Mouse (Mus musculus) liver, postnatal 0 days (tissue): ENCODE data around the gene Map10.

Source experiments
- CTCF ChIP-seq: sonication (generic); IDR thresholded peaks from 2 replicates; pipeline ENCODE4 v1.5.1; 2016; ENCODE audit warnings: antibody characterized with exemption, low read depth
- EP300 ChIP-seq: IDR thresholded peaks from 2 replicates; pipeline ENCODE4 v1.6.1; 2016; ENCODE audit warnings: antibody characterized with exemption, low read depth, mild to moderate bottlenecking

GRCm38 (mm10) chr8:125690166-125690915, 20.7 kb downstream of the Map10 start:
- TF ChIP-seq CTCF (no peak), EP300 (no peak)
